Mouse (Mus musculus): ENCODE results near the gene D430041D05Rik.
A peak's percentile ranks its signal among the peaks of the same experiment; 100 is the strongest.
"Not testable (repeated sequence)": the region's sequence is repeated elsewhere in the genome, so short reads cannot be mapped to it uniquely, and the experiment has no call there.

Gene D430041D05Rik

GRCm38 (mm10) chr2:104145983-104146382, 264.8 kb downstream of the D430041D05Rik start:
- DNase-seq: no peak

GRCm38 (mm10) chr2:104144004-104144403, 266.8 kb downstream of the D430041D05Rik start:
- DNase-seq: no peak

GRCm38 (mm10) chr2:104142140-104142539, 268.7 kb downstream of the D430041D05Rik start:
- no peak for DNase-seq

- DNase-seq: no peak
Observed at GRCm38 (mm10) chr2:104135920-104136319, 274.9 kb downstream of the D430041D05Rik start.

GRCm38 (mm10) chr2:104134150-104135056, 276.4 kb downstream of the D430041D05Rik start:
- peak; percentile 82 for DNase-seq

- no peak for DNase-seq
Observed at GRCm38 (mm10) chr2:104133042-104133810, 277.6 kb downstream of the D430041D05Rik start.

GRCm38 (mm10) chr2:104132266-104132859, 278.4 kb downstream of the D430041D05Rik start:
- DNase-seq: no peak

- DNase-seq: peak; percentile 26
Observed at GRCm38 (mm10) chr2:104130969-104131368, 279.8 kb downstream of the D430041D05Rik start.

GRCm38 (mm10) chr2:104130165-104130564, 280.6 kb downstream of the D430041D05Rik start:
- DNase-seq: no peak

- peak; percentile 16 for DNase-seq
Observed at GRCm38 (mm10) chr2:104128803-104129531, 281.8 kb downstream of the D430041D05Rik start.

- DNase-seq: no peak
Observed at GRCm38 (mm10) chr2:104124071-104124470, 286.7 kb downstream of the D430041D05Rik start.

GRCm38 (mm10) chr2:104123540-104123939, 287.3 kb downstream of the D430041D05Rik start:
- no peak for DNase-seq

GRCm38 (mm10) chr2:104122505-104123378, 288.1 kb downstream of the D430041D05Rik start, which contains the start of gene A930018P22Rik:
Gene A930018P22Rik, plus strand, starts transcription at chr2:104122769.
- peak; percentile 94 for DNase-seq

GRCm38 (mm10) chr2:104121681-104122504, 288.9 kb downstream of the D430041D05Rik start:
- peak; percentile 26 for DNase-seq

GRCm38 (mm10) chr2:104120312-104120711, 290.5 kb downstream of the D430041D05Rik start:
- no peak for DNase-seq

- DNase-seq: no peak
Observed at GRCm38 (mm10) chr2:104119097-104119496, 291.7 kb downstream of the D430041D05Rik start.

- DNase-seq: not testable (repeated sequence)
Observed at GRCm38 (mm10) chr2:104117173-104117572, 293.6 kb downstream of the D430041D05Rik start.

GRCm38 (mm10) chr2:104114898-104115297, 295.9 kb downstream of the D430041D05Rik start:
- DNase-seq: no peak

GRCm38 (mm10) chr2:104113563-104113962, 297.2 kb downstream of the D430041D05Rik start:
- DNase-seq: not testable (repeated sequence)

GRCm38 (mm10) chr2:104111170-104111797, 299.5 kb downstream of the D430041D05Rik start:
- DNase-seq: not testable (repeated sequence)
